Mouse (Mus musculus) heart, adult 2 months (tissue): ENCODE measurements at regions not wholly inside any gene's neighbourhood (a gene's known extent, or its start where the extent isn't known, plus 50 kb on each side); places are given as distances from the start of the nearest gene placed in this dataset.

Source experiments
- DNase-seq, 2 experiments: peaks; one replicate each; pipeline ENCODE4 v3.0.0; 2021
- H3K27ac ChIP-seq: fragments of 200-600 bp; 2 replicates; pipeline ENCODE4 v1.8.1; 2022
- H3K27me3 ChIP-seq: fragments of 200-500 bp; 2 replicates; pipeline ENCODE4 v1.6.1; 2012; ENCODE audit warnings: mild to moderate bottlenecking, low read length, inconsistent platforms, mixed read lengths; ENCODE audit not compliant: control insufficient read depth, insufficient read depth
- H3K36me3 ChIP-seq: fragments of 200-500 bp; 2 replicates; pipeline ENCODE4 v1.6.1; 2012; ENCODE audit warnings: low read length, inconsistent platforms; ENCODE audit not compliant: control insufficient read depth, insufficient read depth
- H3K4me1 ChIP-seq: fragments of 200-500 bp; 2 replicates; pipeline ENCODE4 v1.6.1; 2011; ENCODE audit warnings: low read length; ENCODE audit not compliant: control insufficient read depth, insufficient read depth
- H3K4me3 ChIP-seq: fragments of 200-600 bp; 2 replicates; pipeline ENCODE4 v1.8.1; 2022
- H3K79me2 ChIP-seq: fragments of 200-500 bp; replicated peaks from 2 replicates; pipeline ENCODE4 v1.6.1; 2012; ENCODE audit warnings: mild to moderate bottlenecking, inconsistent platforms, low read length, moderate library complexity, mixed read lengths; ENCODE audit not compliant: control insufficient read depth, insufficient read depth
- H3K9ac ChIP-seq: fragments of 200-500 bp; 2 replicates; pipeline ENCODE4 v1.6.1; 2012; ENCODE audit warnings: low read depth, mild to moderate bottlenecking, control low read depth, inconsistent platforms, low read length, mixed read lengths
- CTCF ChIP-seq: fragments of 200-600 bp; IDR thresholded peaks from 2 replicates; pipeline ENCODE4 v1.8.1; 2022; ENCODE audit warnings: antibody characterized with exemption, mild to moderate bottlenecking, moderate library complexity
- EP300 ChIP-seq: fragments of 200-500 bp; IDR thresholded peaks from 2 replicates; pipeline ENCODE4 v1.6.1; 2011; ENCODE audit warnings: low read depth, low read length, control low read depth; ENCODE audit not compliant: insufficient read depth
- POLR2A ChIP-seq: fragments of 200-500 bp; IDR thresholded peaks from 2 replicates; pipeline ENCODE4 v1.6.1; 2011; ENCODE audit warnings: mild to moderate bottlenecking, low read depth, low read length, control low read depth; ENCODE audit not compliant: insufficient read depth
- WGBS: fragments of 180-500 bp; shearing (Covaris S2); methylation state at CpG from one replicate; pipeline ENCODE4 v1.1.7; 2018; 5-methylcytosine and 5-hydroxymethylcytosine counted together
- intact Hi-C: fragments of 180-260 bp; cut with DNase I; formaldehyde crosslinking; loops from one replicate; pipeline ENCODE4 v1.15.1; 2025

GRCm38 (mm10) chr5:54411275-54411904, 413.1 kb downstream of the Stim2 start:
- DNase-seq: no peak
- intact Hi-C loops: no loop called here
- WGBS: 61% methylated on average over 5 of the region's 5 CpGs

DNA sequence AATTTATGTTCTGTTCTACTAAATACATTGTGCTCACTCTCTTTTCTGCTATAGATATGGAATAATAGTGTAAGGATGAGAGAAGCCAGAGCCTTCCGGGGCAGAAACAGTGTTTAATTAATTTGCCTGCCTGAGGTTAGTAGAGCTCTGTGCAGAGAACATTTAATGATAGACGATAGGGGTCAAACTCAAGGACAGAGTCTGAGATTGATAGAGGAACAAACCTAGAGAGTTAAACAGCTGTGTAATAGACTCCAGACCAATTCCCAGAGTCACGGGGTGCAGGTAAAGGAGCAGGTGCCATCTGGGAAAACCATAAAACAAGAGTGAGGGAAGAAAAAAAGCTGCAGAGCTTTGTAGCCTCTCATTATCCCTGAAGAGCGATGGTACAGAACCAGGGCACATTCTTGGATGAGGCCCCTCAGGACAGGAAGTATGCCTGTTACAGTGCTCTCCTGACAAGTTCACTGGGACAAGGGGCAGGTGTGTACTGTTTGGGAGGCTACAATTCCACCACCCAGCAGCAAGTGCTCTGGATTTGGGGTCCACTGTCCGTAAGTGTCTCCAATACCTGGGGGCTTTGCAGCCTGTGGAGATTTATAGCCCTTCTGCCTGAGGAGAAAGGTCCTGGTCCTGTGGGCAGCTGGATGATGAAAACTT, 421.6 kb downstream of the Stim2 start:
- TF ChIP-seq POLR2A (no peak), CTCF (no peak), EP300 (no peak)

More at GRCm38 (mm10) chr5:54411275-54411904, 413.1 kb downstream of the Stim2 start:
- no peaks in the 10 kb centered on the region for H3K4me1 ChIP-seq
- no peaks in the 10 kb centered on the region for H3K36me3 ChIP-seq
- H3K27ac ChIP-seq: no peak overlapping the region
- H3K27me3 ChIP-seq: no peaks in the 10 kb centered on the region
- no peak for TF ChIP-seq CTCF
- no peak for TF ChIP-seq POLR2A
- no peak for TF ChIP-seq EP300
- H3K79me2 ChIP-seq: no peaks in the 10 kb centered on the region
- H3K9ac ChIP-seq: no peak overlapping the region
- no peak overlapping the region for H3K4me3 ChIP-seq

DNA sequence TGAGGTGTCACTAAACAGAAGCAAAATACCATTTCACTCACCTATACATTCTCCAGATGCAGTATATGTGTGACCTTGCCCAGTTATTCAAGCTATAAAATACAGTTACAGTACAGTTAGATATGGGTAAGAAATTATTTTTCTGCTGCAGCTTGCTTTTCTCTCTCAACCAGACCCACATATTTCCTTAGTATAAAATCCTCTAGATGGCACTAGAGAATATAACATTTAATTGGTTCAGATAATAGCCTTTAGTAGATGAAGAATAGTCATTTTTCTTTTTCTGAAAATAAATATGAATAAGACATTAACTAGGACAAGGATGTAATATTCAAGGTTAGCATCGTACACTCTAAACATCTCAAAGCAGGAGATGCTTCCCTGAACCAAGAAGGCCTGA, 441.0 kb downstream of the Stim2 start:
- no peaks in the 10 kb centered on the region for H3K36me3 ChIP-seq
- H3K4me1 ChIP-seq: no peaks in the 10 kb centered on the region
- H3K4me3 ChIP-seq: no peak overlapping the region
- H3K79me2 ChIP-seq: no peaks in the 10 kb centered on the region
- no peaks in the 10 kb centered on the region for H3K27me3 ChIP-seq
- no peak for DNase-seq
- H3K9ac ChIP-seq: no peak overlapping the region
- intact Hi-C loops: no loop called here
- 87% methylated on average over 1 of the region's 1 CpGs for WGBS
- TF ChIP-seq CTCF: peak; percentile 55
- no peak for TF ChIP-seq POLR2A
- TF ChIP-seq EP300: no peak
- no peak overlapping the region for H3K27ac ChIP-seq

More for the DNA sequence above, 421.6 kb downstream of the Stim2 start:
- H3K79me2 ChIP-seq: no peaks in the 10 kb centered on the region
- H3K4me3 ChIP-seq: no peak overlapping the region
- intact Hi-C loops: no loop called here
- no peaks in the 10 kb centered on the region; the same call in 1 of the 2 replicates for H3K4me1 ChIP-seq
- DNase-seq: no peak
- no peaks in the 10 kb centered on the region for H3K27me3 ChIP-seq
- 55% methylated on average over 5 of the region's 5 CpGs for WGBS
- H3K9ac ChIP-seq: no peak overlapping the region
- no peak overlapping the region for H3K27ac ChIP-seq
- H3K36me3 ChIP-seq: no peaks in the 10 kb centered on the region

DNA sequence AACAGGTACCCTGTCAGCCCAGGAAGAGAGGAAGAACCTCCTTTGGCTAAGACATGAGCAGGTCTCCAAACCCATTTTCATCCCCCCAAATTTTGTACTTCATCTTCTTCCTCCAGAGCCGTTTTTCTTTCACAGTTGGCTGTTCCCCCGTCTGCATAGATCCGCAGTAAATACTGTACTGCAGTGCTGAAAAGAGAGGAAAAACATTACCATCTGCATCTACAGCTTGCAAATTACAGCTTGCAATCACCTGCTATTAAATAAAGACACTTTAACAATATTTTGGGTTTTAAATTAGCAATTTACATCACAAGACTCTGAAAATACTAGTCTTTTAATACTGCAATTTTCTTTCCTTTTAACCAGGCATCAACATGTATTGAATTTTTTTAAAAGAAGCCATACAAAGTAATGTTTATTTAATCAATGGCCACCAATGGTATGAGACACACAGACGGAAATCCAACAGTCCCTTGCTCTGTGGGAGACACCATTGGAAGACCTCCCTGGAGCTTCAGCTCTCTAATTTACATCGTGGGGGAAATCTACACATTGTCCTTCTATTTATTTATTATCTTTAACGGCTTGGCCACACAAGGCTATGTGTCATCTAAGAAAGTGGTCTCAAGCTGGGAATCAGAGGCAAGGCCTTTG, 442.6 kb downstream of the Stim2 start:
- no peaks in the 10 kb centered on the region for H3K4me1 ChIP-seq
- intact Hi-C loops: no loop called here
- DNase-seq: no peak
- no peaks in the 10 kb centered on the region for H3K27me3 ChIP-seq
- H3K9ac ChIP-seq: no peak overlapping the region
- no peak overlapping the region for H3K27ac ChIP-seq
- no peak for TF ChIP-seq CTCF
- no peak for TF ChIP-seq EP300
- TF ChIP-seq POLR2A: no peak
- H3K36me3 ChIP-seq: no peaks in the 10 kb centered on the region
- 60% methylated on average over 6 of the region's 6 CpGs for WGBS
- no peaks in the 10 kb centered on the region for H3K79me2 ChIP-seq
- H3K4me3 ChIP-seq: no peak overlapping the region

GRCm38 (mm10) chr5:54441598-54441997, 443.3 kb downstream of the Stim2 start:
- H3K36me3 ChIP-seq: no peaks in the 10 kb centered on the region
- DNase-seq: no peak
- no peak for TF ChIP-seq CTCF
- no peak for TF ChIP-seq POLR2A
- no peak for TF ChIP-seq EP300
- H3K4me1 ChIP-seq: no peaks in the 10 kb centered on the region
- H3K79me2 ChIP-seq: no peaks in the 10 kb centered on the region
- 79% methylated on average over 4 of the region's 4 CpGs for WGBS
- no peak overlapping the region for H3K27ac ChIP-seq
- intact Hi-C loops: no loop called here
- H3K27me3 ChIP-seq: no peaks in the 10 kb centered on the region
- no peak overlapping the region for H3K9ac ChIP-seq
- H3K4me3 ChIP-seq: no peak overlapping the region

DNA sequence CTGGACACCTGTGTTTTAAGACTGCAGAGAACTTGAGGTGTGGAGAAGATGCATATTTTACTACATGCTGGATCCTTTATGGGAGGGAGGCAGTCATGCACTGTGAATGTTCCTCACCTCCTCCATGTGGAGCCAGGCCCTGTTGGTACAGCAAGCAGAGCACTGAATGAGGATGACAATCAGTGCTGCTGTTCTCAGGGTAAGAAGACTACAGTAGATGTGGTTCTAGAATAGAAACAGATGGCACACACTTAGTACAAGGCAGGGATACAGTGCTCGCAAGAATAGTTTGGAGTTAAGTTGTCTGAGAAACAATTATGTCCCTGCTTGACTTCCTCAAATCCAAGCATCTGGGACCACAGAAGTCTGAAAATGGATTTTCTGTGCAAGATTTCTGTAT, 485.6 kb downstream of the Stim2 start:
- H3K4me3 ChIP-seq: no peak overlapping the region
- DNase-seq: no peak
- TF ChIP-seq CTCF (no peak), POLR2A (no peak), EP300 (no peak)
- H3K4me1 ChIP-seq: no peaks in the 10 kb centered on the region
- no peaks in the 10 kb centered on the region for H3K36me3 ChIP-seq
- intact Hi-C loops: no loop called here
- no peaks in the 10 kb centered on the region for H3K79me2 ChIP-seq
- H3K9ac ChIP-seq: no peak overlapping the region
- WGBS: 79% methylated on average over 1 of the region's 1 CpGs
- H3K27ac ChIP-seq: no peak overlapping the region
- no peaks in the 10 kb centered on the region for H3K27me3 ChIP-seq
